Mouse (Mus musculus): ENCODE data around the gene Cyp2ab1.

- no peak for TF ChIP-seq CTCF (IDR thresholded peaks at IDR 0.05)
- TF ChIP-seq POLR2A (IDR thresholded peaks at IDR 0.05; ENCODE audit: insufficient read depth, low read depth, low read length) = no peak
Measured at GRCm38 (mm10) chr16:20362121-20362520, 36.9 kb upstream of the Cyp2ab1 start.

Data from heart, adult 2 months (tissue).